Mouse (Mus musculus): ENCODE data around the gene Olfr644. TPM values are rescaled to one million over a fixed set of nuclear protein-coding genes. Genes with fewer than 3 reads are reported as not detected.

Olfr644 gene
- polyA plus RNA-seq (2015; fragmentation: Nextera tagmentation; extraction: Ambion mirVana), result not detected in 2 replicates

GRCm38 (mm10) chr7:104071769-104072168, at the start of gene Olfr644:
TSS of gene Olfr644 (minus strand) at chr7:104071869.
- Histone ChIP-seq H3K4me3 (replicated peaks) (no peak within 1 kb of the TSS), H3K36me3 (no peaks in the 10 kb centered on the region), H3K9ac (no peak within 1 kb of the TSS), H3K4me2 (no peak within 1 kb of the TSS), H3K27ac (no peak within 1 kb of the TSS), H3K27me3 (replicated peaks) (no peaks in the 10 kb centered on the region), H3K4me1 (no peaks in the 10 kb centered on the region), H3K9me3 (no peaks in the 10 kb centered on the region)
- ATAC-seq (ENCODE audit: insufficient read depth, low FRiP score, low read depth), result no peak
- WGBS, result 74% methylated on average over 2 of the region's 2 CpGs

GRCm38 (mm10) chr7:104104757-104104972, 33.0 kb upstream of the Olfr644 start, which contains the start of gene Olfr646:
TSS of gene Olfr646 (plus strand) at chr7:104104873.
- Histone ChIP-seq H3K4me1 (no peaks in the 10 kb centered on the region), H3K4me3 (replicated peaks) (no peak within 1 kb of the TSS), H3K27me3 (replicated peaks) (no peaks in the 10 kb centered on the region), H3K9ac (no peak within 1 kb of the TSS), H3K36me3 (no peaks in the 10 kb centered on the region), H3K9me3 (no peaks in the 10 kb centered on the region), H3K27ac (no peak within 1 kb of the TSS), H3K4me2 (no peak within 1 kb of the TSS)
- no peak for ATAC-seq (ENCODE audit: insufficient read depth, low FRiP score, low read depth)

GRCm38 (mm10) chr7:104103913-104104756, 32.5 kb upstream of the Olfr644 start:
- no peak for ATAC-seq (ENCODE audit: insufficient read depth, low FRiP score, low read depth)
- Histone ChIP-seq H3K4me3 (replicated peaks) (no peak overlapping the region), H3K4me1 (no peaks in the 10 kb centered on the region), H3K9ac (no peak overlapping the region), H3K4me2 (no peak overlapping the region), H3K36me3 (no peaks in the 10 kb centered on the region), H3K27me3 (replicated peaks) (no peaks in the 10 kb centered on the region), H3K27ac (no peak overlapping the region), H3K9me3 (no peaks in the 10 kb centered on the region)
- WGBS, result 56% methylated on average over 4 of the region's 4 CpGs

- no peak within 1 kb of the TSS for H3K4me3 ChIP-seq (replicated peaks)
- 72% methylated on average over 1 of the region's 1 CpGs for WGBS
These were observed 13.7 kb upstream of the Olfr644 start, which contains the start of gene Olfr645 for GRCm38 (mm10) chr7:104085365-104085764. TSS of gene Olfr645 (minus strand) at chr7:104085465.

GRCm38 (mm10) chr7:104061345-104061744, 10.3 kb downstream of the Olfr644 start, which contains the start of gene 4930516K23Rik:
TSS of gene 4930516K23Rik (minus strand) at chr7:104061445.
- Histone ChIP-seq H3K27me3 (replicated peaks) (no peaks in the 10 kb centered on the region), H3K9ac (no peak within 1 kb of the TSS), H3K9me3 (no peaks in the 10 kb centered on the region), H3K36me3 (no peaks in the 10 kb centered on the region), H3K27ac (no peak within 1 kb of the TSS), H3K4me1 (no peaks in the 10 kb centered on the region), H3K4me2 (no peak within 1 kb of the TSS), H3K4me3 (replicated peaks) (no peak within 1 kb of the TSS)
- WGBS, result 46% methylated on average over 2 of the region's 2 CpGs
- ATAC-seq (ENCODE audit: insufficient read depth, low FRiP score, low read depth), result no peak

More at GRCm38 (mm10) chr7:104085365-104085764, 13.7 kb upstream of the Olfr644 start, which contains the start of gene Olfr645:
- H3K9me3 ChIP-seq, result no peaks in the 10 kb centered on the region
- no peak within 1 kb of the TSS for H3K4me2 ChIP-seq
- H3K27ac ChIP-seq, result no peak within 1 kb of the TSS
- H3K36me3 ChIP-seq, result no peaks in the 10 kb centered on the region
- H3K9ac ChIP-seq, result no peak within 1 kb of the TSS
- H3K27me3 ChIP-seq (replicated peaks), result no peaks in the 10 kb centered on the region
- ATAC-seq (ENCODE audit: insufficient read depth, low FRiP score, low read depth), result no peak
- no peaks in the 10 kb centered on the region for H3K4me1 ChIP-seq

- no peaks in the 10 kb centered on the region for H3K9me3 ChIP-seq
- H3K36me3 ChIP-seq, result no peaks in the 10 kb centered on the region
- no peak overlapping the region for H3K4me2 ChIP-seq
- H3K27ac ChIP-seq, result no peak overlapping the region
- H3K27me3 ChIP-seq (replicated peaks), result no peaks in the 10 kb centered on the region
- no peak for ATAC-seq (ENCODE audit: insufficient read depth, low FRiP score, low read depth)
- WGBS, result 79% methylated on average over 1 of the region's 1 CpGs
- no peak overlapping the region for H3K4me3 ChIP-seq (replicated peaks)
- H3K4me1 ChIP-seq, result no peaks in the 10 kb centered on the region
- H3K9ac ChIP-seq, result no peak overlapping the region
These were observed 12.5 kb downstream of the Olfr644 start for GRCm38 (mm10) chr7:104059215-104059614.

GRCm38 (mm10) chr7:104052566-104052965, 19.1 kb downstream of the Olfr644 start, which contains the start of gene Olfr642:
TSS of gene Olfr642 (minus strand) at chr7:104052666.
- Histone ChIP-seq H3K4me3 (replicated peaks) (no peak within 1 kb of the TSS), H3K36me3 (no peaks in the 10 kb centered on the region), H3K27ac (no peak within 1 kb of the TSS), H3K4me1 (no peaks in the 10 kb centered on the region), H3K4me2 (no peak within 1 kb of the TSS), H3K9me3 (no peaks in the 10 kb centered on the region), H3K9ac (no peak within 1 kb of the TSS), H3K27me3 (replicated peaks) (no peaks in the 10 kb centered on the region)
- ATAC-seq (ENCODE audit: insufficient read depth, low FRiP score, low read depth), result no peak
- 54% methylated on average over 1 of the region's 1 CpGs for WGBS

GRCm38 (mm10) chr7:104050745-104051144, 20.9 kb downstream of the Olfr644 start:
- ATAC-seq (ENCODE audit: insufficient read depth, low FRiP score, low read depth), result no peak
- no peak overlapping the region for H3K27ac ChIP-seq
- WGBS, result 82% methylated on average over 4 of the region's 4 CpGs

GRCm38 (mm10) chr7:104035145-104035544, 36.5 kb downstream of the Olfr644 start, which contains the start of gene Olfr641:
TSS of gene Olfr641 (plus strand) at chr7:104035445.
- Histone ChIP-seq H3K9ac (no peak within 1 kb of the TSS), H3K9me3 (no peaks in the 10 kb centered on the region), H3K27ac (no peak within 1 kb of the TSS), H3K4me2 (no peak within 1 kb of the TSS), H3K27me3 (replicated peaks) (no peaks in the 10 kb centered on the region), H3K4me3 (replicated peaks) (no peak within 1 kb of the TSS), H3K36me3 (no peaks in the 10 kb centered on the region), H3K4me1 (no peaks in the 10 kb centered on the region)
- no peak for ATAC-seq (ENCODE audit: insufficient read depth, low FRiP score, low read depth)
- WGBS, result 76% methylated on average over 1 of the region's 1 CpGs

More at GRCm38 (mm10) chr7:104050745-104051144, 20.9 kb downstream of the Olfr644 start:
- no peak overlapping the region for H3K9ac ChIP-seq
- H3K36me3 ChIP-seq, result no peaks in the 10 kb centered on the region
- no peaks in the 10 kb centered on the region for H3K9me3 ChIP-seq
- no peak overlapping the region for H3K4me3 ChIP-seq (replicated peaks)
- H3K4me1 ChIP-seq, result no peaks in the 10 kb centered on the region
- H3K27me3 ChIP-seq (replicated peaks), result no peaks in the 10 kb centered on the region
- H3K4me2 ChIP-seq, result no peak overlapping the region

GRCm38 (mm10) chr7:104026978-104027377, 44.7 kb downstream of the Olfr644 start:
- Histone ChIP-seq H3K36me3 (no peaks in the 10 kb centered on the region), H3K9ac (no peak overlapping the region), H3K4me3 (replicated peaks) (no peak overlapping the region), H3K4me1 (no peaks in the 10 kb centered on the region), H3K9me3 (no peaks in the 10 kb centered on the region), H3K27ac (no peak overlapping the region), H3K4me2 (no peak overlapping the region), H3K27me3 (replicated peaks) (no peaks in the 10 kb centered on the region)
- ATAC-seq (ENCODE audit: insufficient read depth, low FRiP score, low read depth), result no peak
- 78% methylated on average over 3 of the region's 3 CpGs for WGBS

- WGBS, result 88% methylated on average over 6 of the region's 6 CpGs
- ATAC-seq (ENCODE audit: insufficient read depth, low FRiP score, low read depth), result no peak
These were observed 46.2 kb downstream of the Olfr644 start, which contains the start of gene Olfr640 for GRCm38 (mm10) chr7:104025473-104025872. TSS of gene Olfr640 (minus strand) at chr7:104025573.

GRCm38 (mm10) chr7:104021651-104022050, 50.0 kb downstream of the Olfr644 start:
- no peak for ATAC-seq (ENCODE audit: insufficient read depth, low FRiP score, low read depth)
- no peak overlapping the region for H3K4me3 ChIP-seq (replicated peaks)

More at GRCm38 (mm10) chr7:104025473-104025872, 46.2 kb downstream of the Olfr644 start, which contains the start of gene Olfr640:
- Histone ChIP-seq H3K27me3 (replicated peaks) (no peaks in the 10 kb centered on the region), H3K4me2 (no peak within 1 kb of the TSS), H3K4me3 (replicated peaks) (no peak within 1 kb of the TSS), H3K27ac (no peak within 1 kb of the TSS), H3K9ac (no peak within 1 kb of the TSS), H3K36me3 (no peaks in the 10 kb centered on the region), H3K9me3 (no peaks in the 10 kb centered on the region), H3K4me1 (no peaks in the 10 kb centered on the region)

More at GRCm38 (mm10) chr7:104021651-104022050, 50.0 kb downstream of the Olfr644 start:
- WGBS, result 89% methylated on average over 6 of the region's 6 CpGs
- H3K4me1 ChIP-seq, result no peaks in the 10 kb centered on the region
- no peaks in the 10 kb centered on the region for H3K9me3 ChIP-seq
- no peak overlapping the region for H3K4me2 ChIP-seq
- no peaks in the 10 kb centered on the region for H3K36me3 ChIP-seq
- H3K27me3 ChIP-seq (replicated peaks), result no peaks in the 10 kb centered on the region
- H3K27ac ChIP-seq, result no peak overlapping the region
- no peak overlapping the region for H3K9ac ChIP-seq

Measured in stomach, embryonic 15.5 days (tissue).